Mouse (Mus musculus): ENCODE results near the gene Tmem30b.

DNA sequence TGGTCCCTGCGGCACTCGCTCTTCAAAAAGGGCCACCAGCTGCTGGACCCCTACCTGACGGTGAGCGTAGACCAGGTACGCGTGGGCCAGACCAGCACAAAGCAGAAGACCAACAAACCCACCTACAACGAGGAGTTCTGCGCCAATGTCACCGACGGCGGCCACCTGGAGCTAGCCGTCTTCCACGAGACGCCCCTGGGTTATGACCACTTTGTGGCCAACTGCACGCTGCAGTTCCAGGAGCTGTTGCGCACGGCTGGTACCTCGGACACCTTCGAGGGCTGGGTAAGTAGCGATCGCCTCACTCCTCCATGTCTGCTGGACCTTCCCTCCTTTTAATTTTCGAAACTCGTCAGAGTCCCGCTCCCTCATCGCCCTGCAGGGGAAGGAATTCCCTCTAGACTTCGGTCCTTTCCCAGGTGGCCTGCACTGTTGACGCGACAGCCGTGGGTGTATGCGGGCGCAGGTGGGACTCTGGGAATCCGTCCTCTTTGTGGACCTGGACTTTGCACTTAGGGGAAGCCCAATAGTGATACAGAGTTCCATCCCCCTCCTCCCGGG, 39.1 kb upstream of the Tmem30b start:
- no peak for TF ChIP-seq CTCF (IDR thresholded peaks at IDR 0.05)
- TF ChIP-seq EP300 (IDR thresholded peaks at IDR 0.05) = no peak

Data from lung, postnatal 0 days (tissue).